Mouse (Mus musculus): ENCODE results near the gene Idh3b.

GRCm38 (mm10) chr2:130248226-130248625 is 36.1 kb downstream of the Idh3b start:
- TF ChIP-seq CTCF (IDR thresholded peaks at IDR 0.05; ENCODE audit: low read depth) (no peak), EP300 (IDR thresholded peaks at IDR 0.05; ENCODE audit: low read depth) (no peak)

All from liver, postnatal 0 days (tissue).